Mouse (Mus musculus) bone marrow macrophage, adult 2 months (primary cell): ENCODE results near the gene Ly6g6f.

Experiments used
- CTCF ChIP-seq: IDR thresholded peaks from 2 replicates; pipeline ENCODE4 v1.5.1; 2012; ENCODE audit warnings: low read depth, mild to moderate bottlenecking, low read length, moderate library complexity
- POLR2A ChIP-seq: IDR thresholded peaks from 2 replicates; pipeline ENCODE4 v1.6.1; 2012; ENCODE audit warnings: mild to moderate bottlenecking, low read depth, low read length, borderline replicate concordance

DNA sequence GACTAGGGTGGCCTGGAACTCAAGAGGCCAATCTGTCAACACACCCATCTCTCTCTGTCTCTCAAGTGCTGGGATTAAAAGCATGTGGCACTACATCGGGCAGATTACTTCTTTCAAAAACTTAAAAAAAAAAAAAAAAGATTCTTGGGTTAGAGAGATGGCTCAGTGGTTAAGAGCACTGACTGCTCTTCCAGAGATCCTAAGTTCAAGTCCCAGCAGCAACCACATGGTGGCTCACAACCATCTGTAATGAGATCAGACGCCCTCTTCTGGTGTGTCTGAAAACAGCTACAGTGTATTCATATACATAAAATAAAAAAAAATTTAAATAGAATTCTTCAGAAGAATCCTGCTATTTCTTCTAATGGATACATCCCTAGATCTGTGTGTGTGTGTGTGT is 2.7 kb upstream of the Ly6g6f start:
- no peak for TF ChIP-seq CTCF
- no peak for TF ChIP-seq POLR2A
